Mouse (Mus musculus) stomach, embryonic 15.5 days (tissue): ENCODE data around the gene Olfr571. TPM values are rescaled to one million over a fixed set of nuclear protein-coding genes. Genes with fewer than 3 reads are reported as not detected.

Experiments used
- ATAC-seq: fragments of 200-750 bp; cut with Nextera tagmentation; 2 replicates; pipeline ENCODE4 v1.8.0; 2017; ENCODE audit warnings: low read depth, moderate number of reproducible peaks, moderate TSS enrichment; ENCODE audit not compliant: insufficient read depth, low FRiP score
- H3K27ac ChIP-seq: fragments of 300-500 bp; sonication (generic); 2 replicates; pipeline ENCODE4 v1.5.1; 2015; ENCODE audit warnings: mild to moderate bottlenecking, inconsistent platforms
- H3K27me3 ChIP-seq: fragments of 300-500 bp; sonication (generic); replicated peaks from 2 replicates; pipeline ENCODE4 v1.6.1; 2015; ENCODE audit warnings: inconsistent platforms
- H3K36me3 ChIP-seq: fragments of 300-500 bp; sonication (generic); 2 replicates; pipeline ENCODE4 v1.6.1; 2015; ENCODE audit warnings: inconsistent platforms
- H3K4me1 ChIP-seq: fragments of 300-500 bp; sonication (generic); 2 replicates; pipeline ENCODE4 v1.6.1; 2015; ENCODE audit warnings: inconsistent platforms
- H3K4me2 ChIP-seq: fragments of 300-500 bp; sonication (generic); 2 replicates; pipeline ENCODE4 v1.6.1; 2015; ENCODE audit warnings: mild to moderate bottlenecking, inconsistent platforms
- H3K4me3 ChIP-seq: fragments of 300-500 bp; sonication (generic); replicated peaks from 2 replicates; pipeline ENCODE4 v1.5.1; 2015; ENCODE audit warnings: inconsistent platforms
- H3K9ac ChIP-seq: fragments of 300-500 bp; sonication (generic); 2 replicates; pipeline ENCODE4 v1.6.1; 2015; ENCODE audit warnings: inconsistent platforms
- H3K9me3 ChIP-seq: fragments of 300-500 bp; sonication (generic); 2 replicates; pipeline ENCODE4 v1.6.1; 2016; ENCODE audit warnings: inconsistent platforms
- WGBS: fragments of 180-500 bp; shearing (Covaris S2); methylation state at CpG from one replicate; pipeline ENCODE4 v1.1.7; 2015; 5-methylcytosine and 5-hydroxymethylcytosine counted together
- polyA plus RNA-seq: library from polyadenylated mRNA; unstranded; fragments of >200 nt; fragmentation: Nextera tagmentation; extraction: Ambion mirVana; gene quantifications from 2 replicates; pipeline ENCODE4 v1.2.1, GENCODE M21; 2015

Gene Olfr571
- polyA plus RNA-seq, 1 experiment from 2014 or later = not detected

- no peak overlapping the region for H3K27ac ChIP-seq
- ATAC-seq = no peak
- H3K27me3 ChIP-seq = no peaks in the 10 kb centered on the region
- WGBS = 7% methylated on average over 1 of the region's 1 CpGs
- H3K9me3 ChIP-seq = no peaks in the 10 kb centered on the region
- H3K36me3 ChIP-seq = no peaks in the 10 kb centered on the region
- no peak overlapping the region for H3K9ac ChIP-seq
- no peaks in the 10 kb centered on the region for H3K4me1 ChIP-seq
- no peak overlapping the region for H3K4me3 ChIP-seq
- H3K4me2 ChIP-seq = no peak overlapping the region
Measured at GRCm38 (mm10) chr7:102915261-102915660, 2.1 kb downstream of the Olfr571 start.

DNA sequence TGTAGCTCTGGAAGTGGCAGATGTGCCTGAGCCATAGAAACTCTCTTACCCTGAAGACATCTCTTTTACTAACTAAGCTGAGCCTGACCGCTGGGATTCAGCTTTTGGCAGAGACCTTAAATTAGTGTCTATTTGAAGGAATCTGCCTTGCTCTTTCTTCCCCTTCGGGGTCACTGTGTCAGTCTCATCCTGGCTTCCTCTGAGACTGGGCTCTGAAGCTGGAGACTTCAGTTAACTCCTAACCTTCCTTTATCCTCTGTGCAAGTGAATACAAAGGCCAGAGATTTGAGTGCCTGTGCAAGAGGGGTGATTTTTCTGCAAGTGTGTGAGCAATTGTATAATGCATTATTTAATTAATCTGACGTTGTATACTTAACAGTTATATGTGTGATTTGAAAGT, 26.6 kb downstream of the Olfr571 start, which contains the start of gene Olfr569:
Olfr569 (minus strand) TSS at position 101 of the 400 bp plus-strand sequence.
- Histone ChIP-seq H3K9ac (no peak within 1 kb of the TSS), H3K9me3 (no peaks in the 10 kb centered on the region), H3K36me3 (no peaks in the 10 kb centered on the region), H3K27ac (no peak within 1 kb of the TSS), H3K4me3 (no peak within 1 kb of the TSS), H3K4me2 (no peak within 1 kb of the TSS), H3K4me1 (no peaks in the 10 kb centered on the region), H3K27me3 (no peaks in the 10 kb centered on the region)
- 52% methylated on average over 3 of the region's 3 CpGs for WGBS
- ATAC-seq = no peak

GRCm38 (mm10) chr7:102876822-102877221, 40.5 kb downstream of the Olfr571 start, which contains the start of gene Olfr568:
TSS of gene Olfr568 (plus strand) at chr7:102877122.
- no peaks in the 10 kb centered on the region for H3K27me3 ChIP-seq
- H3K9me3 ChIP-seq = no peaks in the 10 kb centered on the region
- no peaks in the 10 kb centered on the region for H3K4me1 ChIP-seq
- no peak within 1 kb of the TSS for H3K27ac ChIP-seq
- no peak within 1 kb of the TSS for H3K9ac ChIP-seq
- no peak for ATAC-seq
- H3K36me3 ChIP-seq = no peaks in the 10 kb centered on the region
- H3K4me3 ChIP-seq = no peak within 1 kb of the TSS
- no peak within 1 kb of the TSS for H3K4me2 ChIP-seq

DNA sequence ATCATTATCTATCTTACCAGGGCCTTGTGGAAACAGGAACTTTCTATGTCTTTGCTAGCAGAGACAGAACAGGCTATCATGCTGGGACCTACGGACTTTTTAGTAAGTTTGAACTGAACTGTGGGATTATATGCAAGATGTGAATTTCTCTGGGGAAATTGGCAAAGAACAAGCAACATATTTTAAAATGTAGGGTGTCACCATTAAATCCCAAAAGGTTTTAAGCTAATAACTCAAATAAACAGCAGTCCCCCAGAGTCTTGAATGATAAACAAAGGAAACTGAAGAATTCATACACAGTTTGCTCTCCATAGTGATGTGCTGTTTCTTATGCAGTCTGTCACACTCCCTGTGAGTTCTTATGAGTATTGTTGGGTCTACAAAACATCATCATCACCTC, 58.7 kb downstream of the Olfr571 start, which contains the start of gene Olfr566:
Olfr566 (minus strand) TSS at position 101 of the 400 bp plus-strand sequence.
- no peak within 1 kb of the TSS for H3K4me3 ChIP-seq
- no peaks in the 10 kb centered on the region for H3K27me3 ChIP-seq
- no peaks in the 10 kb centered on the region for H3K36me3 ChIP-seq
- H3K4me1 ChIP-seq = no peaks in the 10 kb centered on the region
- H3K9me3 ChIP-seq = no peaks in the 10 kb centered on the region
- WGBS = 64% methylated on average over 1 of the region's 1 CpGs
- no peak for ATAC-seq
- H3K9ac ChIP-seq = no peak within 1 kb of the TSS
- H3K4me2 ChIP-seq = no peak within 1 kb of the TSS
- no peak within 1 kb of the TSS for H3K27ac ChIP-seq

GRCm38 (mm10) chr7:102855807-102856206, 61.5 kb downstream of the Olfr571 start:
- H3K9ac ChIP-seq = no peak overlapping the region
- ATAC-seq = no peak
- H3K9me3 ChIP-seq = no peaks in the 10 kb centered on the region
- no peak overlapping the region for H3K27ac ChIP-seq
- H3K36me3 ChIP-seq = no peaks in the 10 kb centered on the region
- no peaks in the 10 kb centered on the region for H3K27me3 ChIP-seq
- H3K4me1 ChIP-seq = no peaks in the 10 kb centered on the region
- no peak overlapping the region for H3K4me2 ChIP-seq
- H3K4me3 ChIP-seq = no peak overlapping the region

Other genes starting within 250 kb of the Olfr571 start
- 12.8 and 13.6 TPM in 2 replicates for gene Trim68, start 230.2 kb downstream of the Olfr571 start, polyA plus RNA-seq
- not detected in 2 replicates for gene Olfr557, start 221.6 kb downstream of the Olfr571 start, polyA plus RNA-seq
- 0.18 and 0.30 TPM in 2 replicates for gene Olfr558, start 215.3 kb downstream of the Olfr571 start, polyA plus RNA-seq
- gene Olfr33, start 198.5 kb downstream of the Olfr571 start, polyA plus RNA-seq = not detected in 2 replicates
- not detected in 2 replicates for gene Olfr559, start 190.0 kb downstream of the Olfr571 start, polyA plus RNA-seq
- gene Olfr560, start 158.2 kb downstream of the Olfr571 start, polyA plus RNA-seq = not detected in 2 replicates
- gene Olfr78, start 158.1 kb downstream of the Olfr571 start, polyA plus RNA-seq = 0.28 and 0.44 TPM in 2 replicates
- gene Olfr561, start 146.3 kb downstream of the Olfr571 start, polyA plus RNA-seq = not detected in 2 replicates
- gene Olfr564, start 114.1 kb downstream of the Olfr571 start, polyA plus RNA-seq = not detected in 2 replicates
- not detected in 2 replicates for gene Olfr566, start 58.8 kb downstream of the Olfr571 start, polyA plus RNA-seq
- not detected in 2 replicates for gene Olfr568, start 40.4 kb downstream of the Olfr571 start, polyA plus RNA-seq
- gene Olfr569, start 26.7 kb downstream of the Olfr571 start, polyA plus RNA-seq = not detected in 2 replicates
- gene Olfr570, start 23.0 kb downstream of the Olfr571 start, polyA plus RNA-seq = not detected in 2 replicates
- not detected in 2 replicates for gene Olfr572, start 6.9 kb upstream of the Olfr571 start, polyA plus RNA-seq
- not detected in 2 replicates for gene Olfr573-ps1, start 25.0 kb upstream of the Olfr571 start, polyA plus RNA-seq
- not detected in 2 replicates for gene Olfr574, start 30.9 kb upstream of the Olfr571 start, polyA plus RNA-seq
- gene Olfr575, start 41.2 kb upstream of the Olfr571 start, polyA plus RNA-seq = not detected in 2 replicates
- gene Olfr576, start 45.1 kb upstream of the Olfr571 start, polyA plus RNA-seq = not detected in 2 replicates
- gene Olfr577, start 58.4 kb upstream of the Olfr571 start, polyA plus RNA-seq = not detected in 2 replicates
- gene Olfr578, start 71.8 kb upstream of the Olfr571 start, polyA plus RNA-seq = not detected in 2 replicates
- not detected in 2 replicates for gene Olfr582, start 120.5 kb upstream of the Olfr571 start, polyA plus RNA-seq
- not detected in 2 replicates for gene Olfr583, start 133.8 kb upstream of the Olfr571 start, polyA plus RNA-seq
- gene Olfr584, start 164.3 kb upstream of the Olfr571 start, polyA plus RNA-seq = not detected in 2 replicates
- not detected in 2 replicates for gene Olfr585, start 180.2 kb upstream of the Olfr571 start, polyA plus RNA-seq
- not detected in 2 replicates for gene Olfr586, start 208.1 kb upstream of the Olfr571 start, polyA plus RNA-seq
- gene Olfr588-ps1, start 223.3 kb upstream of the Olfr571 start, polyA plus RNA-seq = not detected in 2 replicates
- not detected in 2 replicates for gene Olfr589, start 238.8 kb upstream of the Olfr571 start, polyA plus RNA-seq